Mouse (Mus musculus) gastrocnemius, postnatal 14 days (tissue): ENCODE results near the gene Krt222. TPM values are rescaled to one million over a fixed set of nuclear protein-coding genes. Genes with fewer than 3 reads are reported as not detected.
A peak's percentile ranks its signal among the peaks of the same experiment; 100 is the strongest.
"Not testable (repeated sequence)": the region's sequence is repeated elsewhere in the genome, so short reads cannot be mapped to it uniquely, and the experiment has no call there.

Experiments used
- DNase-seq: peaks from one replicate; pipeline ENCODE4 v3.0.0; 2021; ENCODE audit warnings: mixed read lengths
- intact Hi-C: fragments of 180-260 bp; cut with DNase I; formaldehyde crosslinking; loops from one replicate; pipeline ENCODE4 v1.15.1; 2025; ENCODE audit warnings: low total_unique reads
- total RNA-seq, 2 experiments: library from RNA; stranded (reverse); gene quantifications; 2 replicates each; pipeline ENCODE4 v1.2.3; 2021

Krt222 gene
- total RNA-seq, 2 experiments from 2014 or later, result 8.9 to 11.4 TPM

DNA sequence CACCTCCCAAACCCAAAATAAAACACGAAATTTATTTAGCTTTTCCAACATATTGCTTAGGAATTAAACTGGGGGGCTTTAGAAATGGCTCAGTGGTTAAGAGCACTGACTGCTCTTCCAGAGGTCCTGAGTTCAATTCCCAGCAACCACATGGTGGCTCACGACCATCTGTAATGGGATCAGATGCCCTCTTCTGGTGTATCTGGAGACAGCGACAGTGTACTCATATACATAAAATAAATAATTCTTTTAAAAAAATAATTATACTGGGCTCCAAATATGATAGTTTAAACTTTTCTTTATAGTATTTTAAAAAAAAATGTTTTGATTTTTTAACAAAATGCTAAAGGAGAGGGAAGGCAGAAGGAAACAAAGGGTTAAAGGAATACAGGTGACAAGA, 634 bp upstream of the Krt222 start:
- intact Hi-C loops, DNase-seq: not testable (repeated sequence)

DNA sequence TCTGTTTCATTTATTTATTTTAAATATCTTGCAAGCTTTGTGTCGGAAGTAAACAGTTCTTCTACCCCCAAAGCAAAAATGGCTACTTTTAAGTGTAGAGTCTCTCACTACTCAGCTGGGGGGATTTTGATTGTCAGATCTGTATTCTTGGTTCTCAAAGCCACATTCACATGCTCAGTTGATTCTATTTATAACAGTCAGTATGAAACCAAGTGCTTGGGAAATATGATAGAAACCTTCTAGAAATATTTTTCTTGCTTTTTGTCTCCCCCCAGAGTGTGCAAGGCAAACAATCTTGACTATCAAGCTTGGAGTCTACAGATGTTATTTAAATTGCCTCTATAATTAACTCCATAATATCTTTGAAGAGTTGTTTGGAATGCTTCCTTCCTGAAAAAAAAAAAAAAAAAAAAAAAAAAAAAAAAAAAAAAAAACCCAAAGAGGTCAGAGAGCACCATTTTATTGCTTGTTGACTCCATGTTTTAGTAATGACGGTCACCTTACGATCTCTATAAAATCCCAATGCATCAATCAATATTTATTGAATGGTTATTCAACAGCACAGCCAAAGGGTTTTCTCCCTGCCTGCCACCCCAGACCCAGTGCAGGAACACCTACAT, 575 bp downstream of the Krt222 start:
- intact Hi-C loops, result no loop called here

DNA sequence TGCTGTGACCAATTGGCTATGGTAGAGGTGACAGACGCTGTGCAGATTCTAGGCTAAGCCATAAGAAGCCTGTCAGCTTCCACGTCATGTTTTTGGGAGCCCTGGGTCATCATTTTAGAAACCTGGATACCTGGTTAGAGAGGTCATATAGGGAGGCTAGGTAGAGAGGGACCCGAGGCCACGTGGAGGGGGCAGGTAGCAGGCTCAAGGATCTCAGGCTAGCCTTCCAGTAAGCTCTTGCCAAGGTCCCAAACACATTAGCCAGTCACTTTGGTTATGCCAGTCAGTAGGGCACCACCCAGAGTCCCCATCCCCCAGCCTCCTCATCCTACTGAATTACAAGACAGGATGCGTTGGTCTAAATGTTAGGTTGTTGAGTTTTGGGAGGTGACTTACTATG, 1.8 kb downstream of the Krt222 start:
- no peak for DNase-seq
- intact Hi-C loops, result no loop called here

More for the DNA sequence above, 575 bp downstream of the Krt222 start:
- no peak for DNase-seq

DNA sequence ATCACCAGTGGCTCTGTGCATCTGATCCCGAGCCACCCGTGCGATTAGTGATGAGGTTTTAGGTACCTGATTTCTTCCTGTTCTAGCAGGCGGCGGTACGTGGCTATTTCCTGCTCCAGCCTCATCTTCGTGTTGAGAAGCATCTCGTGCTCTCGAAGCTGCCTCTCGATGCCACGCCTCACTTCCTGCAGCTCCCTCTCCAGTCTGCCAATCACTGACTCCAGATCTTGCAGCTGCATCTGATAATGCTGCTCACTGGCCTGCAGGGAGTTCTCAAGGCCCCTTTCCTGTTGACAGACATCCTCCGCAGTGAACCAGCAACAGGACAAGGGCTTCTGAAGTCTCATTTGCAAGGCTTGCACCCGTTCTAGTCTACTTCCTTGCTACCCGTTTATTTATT, 5.4 kb downstream of the Krt222 start:
- intact Hi-C loops, result no loop called here
- no peak for DNase-seq

DNA sequence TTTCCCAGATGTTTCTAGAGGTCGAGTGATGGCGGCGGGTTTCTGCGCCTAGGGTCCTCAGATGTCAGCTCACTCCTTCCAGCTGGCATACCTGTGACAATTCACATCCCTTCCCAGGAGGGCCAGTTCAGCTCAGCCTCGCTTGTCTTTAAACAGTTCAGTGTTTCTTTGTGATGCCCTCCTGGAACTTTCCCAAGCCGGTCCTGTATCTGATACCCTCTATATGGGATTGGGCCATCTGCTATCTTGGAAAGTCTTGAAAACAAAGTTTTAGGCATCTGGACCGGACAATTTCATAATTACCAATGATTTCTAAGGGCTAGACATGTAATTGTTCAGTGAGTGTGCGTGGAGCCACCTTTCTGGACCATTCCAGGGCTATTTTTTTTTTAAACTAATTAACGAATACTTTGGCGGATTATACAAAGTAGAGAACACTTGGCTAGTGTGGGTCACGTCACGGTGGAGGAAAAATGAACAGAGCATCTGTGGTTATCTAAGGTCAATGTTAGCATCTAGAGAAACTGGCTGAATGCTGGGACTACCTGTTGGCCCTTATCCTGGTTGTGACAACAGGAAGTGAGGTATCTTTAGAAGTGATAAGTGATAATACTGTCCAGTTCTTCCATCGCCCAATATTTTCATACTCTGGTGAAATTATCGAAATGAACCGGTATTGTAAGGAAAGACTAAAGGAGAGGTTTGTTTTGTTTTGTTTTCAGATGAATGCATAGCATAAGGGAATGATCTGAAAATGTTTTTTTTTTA, 12.7 kb downstream of the Krt222 start:
- intact Hi-C loops, result no loop called here

DNA sequence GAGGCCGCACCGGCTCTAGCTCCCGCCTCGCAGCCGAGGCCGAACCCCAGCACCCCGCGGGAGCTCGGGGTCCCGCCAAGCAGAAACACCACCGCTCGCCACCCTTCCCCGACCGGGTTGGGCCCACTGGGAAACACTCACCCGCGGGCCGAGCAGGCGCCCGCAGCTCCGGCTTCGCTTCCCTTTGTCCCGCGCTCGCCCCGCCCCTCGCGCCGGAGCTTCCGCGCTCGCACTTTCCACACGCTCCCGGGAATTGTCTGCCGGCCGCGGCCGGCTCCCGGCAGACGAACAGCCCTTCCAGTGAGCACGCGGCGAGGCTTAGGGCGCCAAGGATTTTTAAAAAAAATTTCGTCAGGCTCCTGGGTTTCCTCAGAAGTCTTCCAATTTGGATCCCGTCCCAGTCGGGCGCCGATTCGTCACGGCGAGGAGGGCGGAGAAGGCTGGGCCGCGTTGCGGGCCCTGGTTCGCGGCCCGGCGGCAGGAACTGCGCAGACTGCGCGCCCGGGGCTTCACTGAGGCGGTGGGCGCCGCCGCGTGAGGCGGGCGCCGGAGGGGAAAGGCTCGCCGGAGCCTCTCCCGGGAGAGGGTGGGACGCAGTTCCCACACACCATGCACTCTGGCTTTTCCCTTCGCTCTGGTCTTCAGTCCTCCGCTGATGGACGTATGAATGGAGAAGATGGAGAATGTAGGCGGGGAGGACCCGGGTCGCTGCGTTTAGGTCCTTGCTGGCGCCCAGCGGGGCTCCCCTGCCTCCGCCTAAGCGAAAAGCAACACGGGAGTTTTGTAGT, 13.4 kb downstream of the Krt222 start, which contains the start of gene Smarce1:
TSS of gene Smarce1 (minus strand) at position 757 of the 788 bp plus-strand sequence.
- intact Hi-C loops, result no loop called here
- peak; percentile 79 for DNase-seq

More for the DNA sequence above, 12.7 kb downstream of the Krt222 start:
- no peak for DNase-seq

DNA sequence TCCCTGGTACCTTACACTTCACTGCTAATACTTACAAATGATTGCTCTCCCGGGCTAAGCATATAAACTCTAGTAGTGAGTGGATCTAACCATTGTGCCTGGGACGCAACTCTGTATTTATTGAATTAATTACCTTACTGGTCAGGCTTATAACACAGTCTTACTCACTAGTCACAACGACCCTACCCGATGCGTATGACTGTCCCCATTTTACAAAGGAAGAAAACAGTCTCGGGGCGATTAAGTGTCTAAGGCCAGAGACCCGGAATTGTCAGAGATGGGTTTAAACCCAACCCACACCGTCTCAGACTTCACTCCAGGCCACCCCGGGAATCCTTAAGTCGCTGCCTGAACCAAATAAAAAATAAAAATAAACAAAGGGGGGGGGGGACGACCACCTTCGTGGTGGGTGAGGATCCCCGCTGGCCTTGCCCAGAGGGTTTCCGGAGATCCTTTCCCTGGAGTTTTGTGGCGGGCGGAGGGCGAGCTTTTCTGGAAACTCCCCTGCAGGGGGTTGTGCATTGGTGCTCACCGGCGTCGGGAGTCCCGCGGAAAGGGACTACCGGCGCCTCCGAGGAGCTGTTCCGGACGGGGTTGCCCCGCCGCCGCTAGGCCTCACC, 14.1 kb downstream of the Krt222 start:
- intact Hi-C loops, result no loop called here
- no peak for DNase-seq

DNA sequence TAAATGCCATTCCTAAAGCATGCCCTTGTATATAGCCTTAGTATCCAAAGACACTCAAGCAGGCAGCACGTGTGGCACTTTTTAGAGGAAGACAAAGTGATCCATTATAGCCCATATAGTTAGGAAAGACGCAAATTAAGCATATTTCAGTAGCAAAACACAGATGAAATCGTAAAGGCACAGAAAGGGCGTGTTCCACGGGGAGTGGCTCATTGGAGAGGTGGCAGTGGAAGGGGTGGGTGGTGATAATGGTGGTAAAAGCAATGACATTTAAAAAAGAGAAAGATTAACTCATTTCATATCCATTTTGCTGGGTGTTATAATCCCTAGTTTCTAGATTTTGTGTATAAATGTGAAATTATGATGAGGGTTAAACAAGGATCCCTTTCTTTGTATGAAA, 17.6 kb downstream of the Krt222 start:
- intact Hi-C loops, result no loop called here
- no peak for DNase-seq

DNA sequence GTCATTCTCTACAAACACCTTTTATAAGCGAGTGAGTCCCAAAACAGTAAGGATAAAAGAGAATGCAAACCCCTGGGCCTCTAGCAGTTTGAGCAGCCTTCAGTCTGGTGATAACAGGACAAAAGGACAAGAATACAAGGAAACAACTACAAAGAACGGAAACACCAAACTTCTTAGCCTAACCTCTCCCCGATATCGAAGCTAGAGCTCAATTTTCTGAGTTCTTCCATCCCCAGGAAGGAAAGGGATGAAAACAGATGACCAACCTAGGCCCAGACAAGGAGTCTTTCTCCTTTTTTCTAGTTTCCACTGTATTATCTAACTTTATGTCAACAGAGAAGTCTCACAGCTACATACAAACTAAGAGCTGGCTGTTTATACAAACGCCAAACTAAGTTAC, 20.6 kb downstream of the Krt222 start:
- intact Hi-C loops, result no loop called here
- DNase-seq, result no peak

DNA sequence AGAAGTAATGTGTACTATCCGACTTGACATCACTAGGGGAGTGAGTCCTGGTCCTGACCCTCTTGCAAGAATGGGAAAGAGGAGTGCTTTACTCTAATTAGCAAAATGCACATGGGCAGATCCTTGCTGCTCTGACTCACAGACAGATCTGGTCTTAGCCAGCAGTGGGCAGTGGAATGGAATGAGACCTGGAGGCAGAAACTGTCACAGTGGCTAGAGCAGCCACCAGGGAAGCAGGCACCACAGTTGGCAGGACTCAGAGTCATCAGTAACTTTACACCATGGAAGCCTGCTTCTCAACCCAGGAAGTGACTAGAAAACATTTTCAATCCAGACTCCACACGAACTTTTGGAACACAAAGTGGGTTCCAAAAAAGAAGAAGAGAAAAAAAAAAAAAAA, 22.1 kb downstream of the Krt222 start:
- peak; percentile 43 for DNase-seq
- intact Hi-C loops, result no loop called here

DNA sequence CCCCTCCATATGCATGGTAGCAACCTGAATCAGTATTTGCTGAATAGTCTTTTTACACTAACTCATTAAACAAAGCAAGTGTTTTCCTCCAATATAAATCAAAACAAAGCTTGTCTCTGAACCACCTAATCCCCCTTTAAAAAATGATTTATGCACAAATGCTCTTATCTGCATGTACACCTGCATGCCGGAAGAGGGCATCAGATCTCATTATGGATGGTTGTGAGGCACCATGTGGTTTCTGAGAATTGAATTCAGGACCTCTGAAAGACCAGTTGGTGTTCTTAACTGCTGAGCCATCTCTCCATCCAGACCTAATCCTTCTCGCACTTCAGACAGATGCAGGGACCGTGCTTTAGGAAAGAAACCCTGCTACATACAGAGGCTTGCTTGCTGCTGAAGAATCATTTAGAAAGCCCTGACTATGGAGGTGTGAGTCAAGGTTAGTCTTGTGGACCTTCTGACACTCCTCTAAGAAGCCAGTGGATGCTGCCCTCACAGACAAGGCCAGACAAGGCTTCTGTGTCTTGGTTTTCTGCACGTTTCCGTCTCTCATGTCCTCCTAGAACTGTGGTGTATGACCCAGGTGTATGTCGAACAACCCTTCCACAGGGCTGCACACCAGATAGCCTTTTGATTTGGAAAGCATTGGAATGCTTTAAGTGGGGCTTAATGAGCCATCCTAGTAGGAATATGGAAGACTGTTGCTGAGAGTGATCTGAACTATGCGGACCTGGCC, 26.5 kb downstream of the Krt222 start:
- no peak for DNase-seq
- intact Hi-C loops, result no loop called here

DNA sequence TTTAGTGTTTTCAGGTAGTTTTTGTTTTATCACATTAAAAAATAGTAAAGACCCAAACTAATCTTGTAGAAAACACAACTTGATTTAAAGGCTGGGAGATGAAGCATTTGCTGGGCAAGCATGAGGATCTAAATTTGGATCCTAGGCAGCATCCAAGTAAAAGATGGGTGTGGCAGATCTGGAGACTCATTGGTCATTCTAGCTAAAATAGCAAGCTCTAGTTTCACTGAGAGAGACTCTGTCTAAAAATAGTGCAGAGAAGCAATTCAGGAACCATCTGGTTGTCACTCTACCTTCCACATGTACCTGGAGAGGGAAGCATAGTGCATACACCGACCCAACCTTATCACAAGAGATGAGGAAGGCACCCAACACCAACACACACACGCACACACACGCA, 27.7 kb downstream of the Krt222 start:
- intact Hi-C loops, result no loop called here
- no peak for DNase-seq

DNA sequence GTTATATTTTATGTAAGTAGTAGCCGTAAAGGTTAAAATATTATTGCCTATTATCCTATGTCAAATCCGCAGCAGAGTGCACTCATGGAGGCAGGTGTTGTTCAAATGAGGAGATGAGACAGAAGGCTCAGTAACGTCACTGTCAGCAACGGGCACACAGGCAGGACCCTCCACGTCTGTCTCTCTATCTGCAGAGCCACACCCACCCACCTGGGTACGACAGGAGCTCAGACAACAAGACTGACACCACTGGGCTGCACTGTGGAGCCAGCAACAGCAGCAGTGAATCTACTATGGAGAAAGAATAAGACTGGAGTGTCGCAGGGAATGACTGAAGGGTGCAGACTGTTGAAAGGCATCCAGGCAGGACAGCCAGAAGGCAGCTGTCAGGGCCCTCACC, 31.2 kb downstream of the Krt222 start:
- intact Hi-C loops, result no loop called here

DNA sequence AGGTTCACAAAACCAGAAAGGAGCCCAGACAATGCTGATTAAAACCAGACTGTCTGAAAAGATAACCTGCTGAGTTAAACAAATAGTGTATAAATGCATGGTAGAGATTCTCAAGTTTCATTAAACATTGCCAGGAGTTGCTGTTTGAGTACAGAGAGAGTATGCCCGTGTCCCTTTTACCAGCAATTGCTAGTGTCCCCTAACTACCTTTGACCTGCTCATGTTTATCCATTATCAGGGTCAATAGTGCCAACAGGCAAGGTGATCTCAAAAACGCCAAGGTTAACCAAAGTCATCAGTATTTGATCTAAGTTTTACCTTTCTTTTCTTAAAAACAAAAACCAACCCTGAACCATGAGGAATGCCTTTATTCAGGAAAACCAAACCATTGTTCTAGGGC, 31.9 kb downstream of the Krt222 start:
- intact Hi-C loops, result no loop called here
- no peak for DNase-seq

More for the DNA sequence above, 31.2 kb downstream of the Krt222 start:
- DNase-seq, result no peak

DNA sequence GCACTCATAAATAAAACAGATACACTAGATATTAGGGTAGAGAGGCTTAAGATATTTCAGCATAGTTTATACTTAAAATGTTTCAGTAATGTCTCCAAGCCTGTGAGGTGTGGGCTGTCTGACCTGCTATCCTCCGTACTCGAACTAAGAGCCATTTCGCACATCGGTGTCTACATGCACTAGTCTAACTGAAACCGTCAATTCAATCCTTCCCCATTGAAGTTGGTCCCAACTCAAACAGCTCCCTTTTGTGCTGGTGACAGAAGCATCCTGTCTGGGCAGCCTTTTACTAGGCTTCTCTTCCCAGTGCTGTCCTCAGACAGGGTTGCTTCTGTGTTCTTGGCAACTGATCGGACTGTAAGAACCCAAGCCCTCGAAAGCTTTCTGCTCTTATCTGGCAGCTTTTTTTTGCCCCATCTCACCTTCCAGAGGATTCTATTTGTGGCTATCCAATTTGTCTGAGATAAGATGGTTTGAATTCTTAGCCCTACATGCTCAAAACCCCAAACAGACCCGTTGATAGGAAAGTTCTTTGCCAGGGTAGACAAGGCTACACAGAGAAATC, 35.7 kb downstream of the Krt222 start:
- DNase-seq, result no peak
- intact Hi-C loops, result loop anchor here (5.0 kb wide), 1 partner anchor 84 kb away; no protein-coding TSS in a partner anchor

DNA sequence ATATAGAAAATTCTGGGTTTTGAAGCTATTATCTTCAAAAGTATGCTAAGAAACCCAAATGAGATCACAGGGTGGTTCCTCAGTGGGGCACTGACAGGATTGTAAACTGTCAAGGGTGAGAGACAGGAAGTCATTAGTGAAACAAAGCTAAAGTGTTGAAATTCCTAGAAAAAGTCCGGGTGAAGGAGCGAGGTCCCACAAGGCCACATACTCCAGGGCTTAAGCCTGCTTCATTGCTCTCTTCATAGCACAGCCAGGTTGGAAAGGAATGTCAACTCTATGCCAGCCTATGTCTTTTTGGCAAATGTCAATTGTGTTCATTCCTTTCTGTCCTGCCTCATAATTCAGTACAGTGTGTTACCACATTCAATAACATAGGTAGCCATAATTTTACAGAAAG, 36.4 kb downstream of the Krt222 start:
- intact Hi-C loops, result loop anchor here (5.0 kb wide), 1 partner anchor 85 kb away; no protein-coding TSS in a partner anchor
- no peak for DNase-seq

DNA sequence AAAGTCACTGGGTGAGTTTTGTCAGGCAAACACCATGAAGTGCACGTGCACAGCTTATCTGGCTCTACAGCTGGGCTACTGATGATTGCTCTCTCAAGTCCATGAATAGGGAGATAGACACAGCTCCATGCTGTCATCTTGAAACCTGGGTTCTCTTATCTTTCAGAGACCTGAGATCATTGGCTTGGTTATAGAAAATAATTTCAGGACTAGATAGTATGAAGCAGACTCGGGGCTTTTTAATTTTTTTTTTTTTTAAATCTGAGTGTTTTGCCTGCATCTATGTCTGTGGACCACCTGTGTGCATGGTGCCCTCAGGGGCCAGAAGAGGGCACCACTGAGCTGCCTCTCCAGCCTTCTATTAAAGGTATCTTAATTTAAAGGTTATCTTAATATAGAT, 36.9 kb downstream of the Krt222 start:
- intact Hi-C loops, result loop anchor here (5.0 kb wide), 1 partner anchor 85 kb away; no protein-coding TSS in a partner anchor
- no peak for DNase-seq

DNA sequence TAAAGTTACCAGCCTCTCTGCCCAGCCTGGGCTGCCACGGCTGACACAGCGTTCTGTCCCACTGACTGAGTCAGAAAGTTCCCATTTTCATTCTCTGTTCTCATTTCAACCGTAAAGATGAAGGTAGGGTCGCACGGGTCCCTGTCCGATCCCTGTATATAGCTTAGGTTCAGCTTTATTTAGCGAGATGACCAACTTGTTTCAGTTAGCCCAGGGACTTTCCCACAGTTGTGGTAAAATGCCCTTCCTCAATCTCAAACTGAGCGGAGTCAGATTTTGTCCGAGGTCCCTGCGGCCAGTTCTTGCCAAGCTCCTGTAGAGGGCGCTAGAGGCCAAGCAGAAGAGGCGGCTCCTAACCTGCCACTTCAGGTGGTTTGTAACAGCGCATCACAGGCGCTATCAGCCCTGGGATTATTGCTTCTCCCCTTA, 54.7 kb downstream of the Krt222 start:
- intact Hi-C loops, result loop anchor here (5.0 kb wide), 2 partner anchors 103 to 123 kb away; no protein-coding TSS in a partner anchor
- peak; percentile 48 for DNase-seq

DNA sequence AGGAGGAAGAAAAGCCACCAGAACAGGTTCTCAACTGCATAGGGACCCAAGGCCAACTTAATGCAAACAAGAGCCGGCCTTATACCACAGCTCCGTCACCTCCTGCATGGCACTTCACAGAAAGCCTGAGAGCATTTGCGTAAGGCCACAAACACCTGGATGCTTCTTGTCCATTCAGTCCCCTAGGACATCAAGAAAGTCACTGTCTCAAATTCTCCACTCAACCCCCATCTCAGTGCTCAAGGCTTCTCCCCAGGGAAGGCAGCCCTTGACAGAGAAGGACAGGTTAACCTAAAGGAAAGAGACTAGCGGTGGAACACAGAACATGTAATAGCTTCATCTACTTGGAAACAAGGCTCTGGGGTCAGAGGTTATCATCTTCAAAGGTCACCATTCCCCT, 56.5 kb downstream of the Krt222 start:
- no peak for DNase-seq
- intact Hi-C loops, result loop anchor here (5.0 kb wide), 2 partner anchors 105 to 125 kb away; no protein-coding TSS in a partner anchor
